Mouse (Mus musculus) MEL (cell line): Measurements from ENCODE around the gene Batf3.

Experiments used
- CTCF ChIP-seq, 3 experiments: IDR thresholded peaks in 2 of 3; conservative IDR thresholded peaks in 1 of 3; 2 replicates each; pipeline ENCODE4 v1.5.1; 2011 to 2012; ENCODE audit warnings: low read length in 3 of 3, low read depth in 2 of 3, mild to moderate bottlenecking in 2 of 3, improper control_type of control experiment in 1 of 3, inconsistent platforms in 1 of 3, mixed read lengths in 1 of 3, moderate library complexity in 1 of 3; ENCODE audit not compliant: control insufficient read depth in 1 of 3, insufficient read depth in 1 of 3, poor library complexity in 1 of 3, severe bottlenecking in 1 of 3
- E2F4 ChIP-seq: IDR thresholded peaks from 2 replicates; pipeline ENCODE4 v1.6.1; 2011; ENCODE audit warnings: low read depth, low read length, improper control_type of control experiment, borderline replicate concordance
- EP300 ChIP-seq, 2 experiments: IDR thresholded peaks; 2 replicates each; pipeline ENCODE4 v1.6.1; 2011; ENCODE audit warnings: improper control_type of control experiment in 2 of 2, low read length in 2 of 2, low read depth in 1 of 2, mild to moderate bottlenecking in 1 of 2
- ETS1 ChIP-seq: IDR thresholded peaks from 2 replicates; pipeline ENCODE4 v1.6.1; 2012; ENCODE audit warnings: low read depth, mild to moderate bottlenecking, inconsistent platforms, low read length, improper control_type of control experiment, moderate library complexity
- GABPA ChIP-seq: IDR thresholded peaks from 2 replicates; pipeline ENCODE4 v1.6.1; 2012; ENCODE audit warnings: low read depth, mild to moderate bottlenecking, inconsistent platforms, low read length, improper control_type of control experiment, moderate library complexity
- GATA1 ChIP-seq: IDR thresholded peaks from 2 replicates; pipeline ENCODE4 v1.6.1; 2011; ENCODE audit warnings: low read depth, low read length, improper control_type of control experiment
- HCFC1 ChIP-seq: IDR thresholded peaks from 2 replicates; pipeline ENCODE4 v1.6.1; 2012; ENCODE audit warnings: low read depth, mild to moderate bottlenecking, inconsistent platforms, low read length, improper control_type of control experiment, moderate library complexity
- MAFK ChIP-seq: IDR thresholded peaks from 2 replicates; pipeline ENCODE4 v1.6.1; 2011; ENCODE audit warnings: low read depth, mild to moderate bottlenecking, low read length, improper control_type of control experiment, borderline replicate concordance
- MYB ChIP-seq: IDR thresholded peaks from 2 replicates; pipeline ENCODE4 v1.6.1; 2011; ENCODE audit warnings: mild to moderate bottlenecking, low read depth, low read length, improper control_type of control experiment
- POLR2A ChIP-seq, 2 experiments: IDR thresholded peaks; 2 replicates each; pipeline ENCODE4 v1.6.1; 2011 to 2012; ENCODE audit warnings: low read length in 2 of 2, mild to moderate bottlenecking in 2 of 2, control low read depth in 1 of 2, improper control_type of control experiment in 1 of 2, low read depth in 1 of 2, moderate library complexity in 1 of 2; ENCODE audit not compliant: control insufficient read depth in 1 of 2, insufficient read depth in 1 of 2, poor library complexity in 1 of 2
- POLR2AphosphoS2 ChIP-seq: IDR thresholded peaks from 2 replicates; pipeline ENCODE4 v1.6.1; 2011; ENCODE audit warnings: low read length, improper control_type of control experiment
- RCOR1 ChIP-seq: IDR thresholded peaks from 2 replicates; pipeline ENCODE4 v1.6.1; 2012; ENCODE audit warnings: low read depth, mild to moderate bottlenecking, inconsistent platforms, low read length, improper control_type of control experiment
- TAL1 ChIP-seq: IDR thresholded peaks from 2 replicates; pipeline ENCODE4 v1.6.1; 2012; ENCODE audit warnings: mild to moderate bottlenecking, inconsistent platforms, low read length, moderate library complexity, mixed read lengths
- USF1 ChIP-seq: IDR thresholded peaks from 2 replicates; pipeline ENCODE4 v1.6.1; 2014; ENCODE audit warnings: low read depth, mild to moderate bottlenecking, inconsistent platforms, low read length, improper control_type of control experiment, moderate library complexity

DNA sequence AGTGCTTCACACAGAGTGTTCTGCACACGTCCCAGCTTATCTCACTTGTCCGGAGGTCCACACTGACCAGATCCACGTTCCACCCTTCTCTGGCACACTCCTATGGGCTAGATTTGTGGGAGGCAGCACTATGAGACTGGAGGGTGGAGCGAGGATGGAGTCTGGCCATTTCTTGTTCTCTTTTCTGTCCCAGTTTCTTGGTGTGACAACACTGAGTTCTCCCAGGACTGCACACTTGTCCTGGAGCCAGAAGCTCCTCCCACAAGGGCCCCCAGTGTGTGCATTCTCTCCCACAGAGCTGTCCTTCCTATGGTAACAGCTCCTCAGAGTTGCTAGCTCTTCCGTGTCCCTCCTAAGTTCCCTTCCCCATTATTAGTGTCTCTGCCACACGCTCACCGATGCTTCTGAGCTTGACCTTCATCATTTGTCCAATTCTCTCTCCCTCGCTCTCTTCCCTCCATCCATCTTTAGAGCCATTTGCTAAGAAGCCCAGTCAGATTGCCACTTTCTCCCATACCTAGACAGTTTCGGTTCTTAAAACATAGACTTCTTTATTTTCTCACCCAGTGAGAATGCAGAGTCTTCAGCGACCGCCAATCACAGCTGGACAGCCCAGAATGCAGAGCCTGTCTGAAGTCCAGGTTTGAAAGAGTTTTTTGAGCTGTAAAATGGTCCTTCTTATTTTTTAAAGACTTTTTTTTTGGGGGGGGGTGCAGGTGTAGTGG lies 18.0 kb downstream of the Batf3 start:
- TF ChIP-seq CTCF (IDR thresholded peaks at IDR 0.05 in 2 of 3, conservative IDR thresholded peaks at IDR 0.05 in 1 of 3; ENCODE audit: control insufficient read depth in 1 of 3, insufficient read depth in 1 of 3, low read depth in 2 of 3, low read length in 3 of 3, poor library complexity in 1 of 3, severe bottlenecking in 1 of 3) (no peak), USF1 (no peak), POLR2A (IDR thresholded peaks at IDR 0.05; ENCODE audit: control insufficient read depth in 1 of 2, insufficient read depth in 1 of 2, low read depth in 1 of 2, low read length in 2 of 2, poor library complexity in 1 of 2) (no peak), EP300 (IDR thresholded peaks at IDR 0.05; ENCODE audit: low read depth in 1 of 2, low read length in 2 of 2) (no peak), E2F4 (no peak), GATA1 (no peak), MYB (no peak), TAL1 (no peak), POLR2AphosphoS2 (no peak), HCFC1 (no peak), MAFK (no peak), GABPA (no peak), ETS1 (no peak), RCOR1 (no peak)
